Mouse (Mus musculus) C2C12 (cell line): ENCODE results near the gene Gm28048. TPM values are rescaled to one million over a fixed set of nuclear protein-coding genes. Genes with fewer than 3 reads are reported as not detected.

Experiments
- H3K27me3 ChIP-seq: one replicate; pipeline ENCODE4 v1.6.1; 2011; ENCODE audit not compliant: control insufficient read depth, insufficient read depth, insufficient read length
- H3K36me3 ChIP-seq: one replicate; pipeline ENCODE4 v1.6.1; 2011; ENCODE audit not compliant: control insufficient read depth, insufficient read depth
- H3K4me3 ChIP-seq: one replicate; pipeline ENCODE4 v1.5.1; 2011; ENCODE audit warnings: mild to moderate bottlenecking, control low read depth; ENCODE audit not compliant: poor library complexity, insufficient read depth, severe bottlenecking
- H3K79me2 ChIP-seq: one replicate; pipeline ENCODE4 v1.6.1; 2011; ENCODE audit not compliant: control insufficient read depth, insufficient read depth
- H3K79me3 ChIP-seq: one replicate; pipeline ENCODE4 v1.6.1; 2011; ENCODE audit warnings: low read depth, control low read depth
- H3ac ChIP-seq: one replicate; pipeline ENCODE3; 2011; ENCODE audit warnings: low read depth; ENCODE audit not compliant: control insufficient read depth, insufficient read length
- CEBPB ChIP-seq: IDR thresholded peaks from one replicate; pipeline ENCODE4 v1.6.1; 2011; ENCODE audit warnings: low read depth, mild to moderate bottlenecking, control low read depth, moderate library complexity
- CTCF ChIP-seq: IDR thresholded peaks from one replicate; pipeline ENCODE4 v1.5.1; 2011; ENCODE audit not compliant: control insufficient read depth, insufficient read depth, insufficient read length
- FOSL1 ChIP-seq: IDR thresholded peaks from one replicate; pipeline ENCODE4 v1.8.0; 2011; ENCODE audit warnings: mild to moderate bottlenecking, low read length; ENCODE audit not compliant: poor library complexity, insufficient read depth, severe bottlenecking
- MAX ChIP-seq: IDR thresholded peaks from one replicate; pipeline ENCODE4 v1.6.1; 2011; ENCODE audit warnings: mild to moderate bottlenecking, control low read depth
- MYOD1 ChIP-seq: IDR thresholded peaks from one replicate; pipeline ENCODE4 v1.6.1; 2011; ENCODE audit warnings: low read depth; ENCODE audit not compliant: control insufficient read depth, insufficient read length
- MYOG ChIP-seq: IDR thresholded peaks from one replicate; pipeline ENCODE4 v1.6.1; 2011; ENCODE audit not compliant: control insufficient read depth, insufficient read length; ENCODE audit errors: extremely low read depth
- USF1 ChIP-seq: IDR thresholded peaks from one replicate; pipeline ENCODE4 v1.6.1; 2011; ENCODE audit warnings: low read depth, mild to moderate bottlenecking, control low read depth, moderate library complexity
- polyA plus RNA-seq: library from polyadenylated mRNA; unstranded; fragments of >200 nt; fragmentation: generic; extraction: Trizol; gene quantifications from one replicate; pipeline ENCODE4 v1.2.1, GENCODE M21; 2012; ENCODE audit warnings: missing spikeins

The Gm28048 gene
- polyA plus RNA-seq, 1 experiment: 1.4 TPM

DNA sequence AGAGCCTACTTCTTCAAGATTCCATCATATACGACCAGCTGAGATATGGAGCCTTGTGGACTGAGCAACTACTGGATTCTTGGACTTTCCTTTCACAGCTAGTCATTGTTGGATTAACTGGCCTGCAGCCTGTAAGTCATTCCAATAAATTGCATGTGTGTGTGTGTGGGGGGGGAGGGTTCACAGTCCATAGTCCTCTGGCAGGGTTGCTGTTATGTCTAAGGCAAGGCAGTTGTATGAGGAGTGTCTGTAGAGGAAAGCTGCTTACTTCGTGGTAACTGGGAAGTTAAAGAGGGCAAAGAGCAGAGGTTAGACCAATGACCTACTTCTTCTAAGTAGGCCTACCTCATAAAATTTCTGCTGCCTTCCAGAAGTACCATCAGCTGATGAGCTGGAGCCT lies 98.2 kb downstream of the Gm28048 start:
- TF ChIP-seq MAX: no peak
- TF ChIP-seq CTCF: no peak
- no peak for TF ChIP-seq FOSL1
- TF ChIP-seq MYOD1: no peak
- TF ChIP-seq USF1: no peak
- no peak for TF ChIP-seq MYOG
- TF ChIP-seq CEBPB: no peak
- no peaks in the 10 kb centered on the region for H3K79me3 ChIP-seq
- no peaks in the 10 kb centered on the region for H3K79me2 ChIP-seq
- no peak overlapping the region for H3K4me3 ChIP-seq
- H3K27me3 ChIP-seq: no peaks in the 10 kb centered on the region
- H3ac ChIP-seq: no peak overlapping the region
- H3K36me3 ChIP-seq: no peaks in the 10 kb centered on the region

DNA sequence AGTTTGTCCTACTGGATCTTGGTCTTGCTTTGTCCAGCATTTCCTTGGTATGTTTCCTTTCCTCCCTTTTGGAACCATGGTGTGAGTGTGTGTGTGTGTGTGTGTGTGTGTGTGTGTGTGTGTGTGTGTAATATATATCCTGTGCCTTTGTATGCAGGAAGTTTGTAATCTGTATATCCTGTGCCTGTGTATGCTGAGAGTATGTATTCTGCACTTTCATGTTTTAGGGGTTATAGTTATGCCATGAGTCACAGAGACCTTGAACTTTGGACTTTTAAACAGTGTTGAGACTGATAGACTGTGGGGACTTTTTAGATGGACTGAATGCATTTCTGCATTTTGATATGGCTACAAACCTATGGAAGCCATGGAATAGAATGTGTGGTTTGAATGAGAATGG lies 99.0 kb downstream of the Gm28048 start:
- no peak overlapping the region for H3ac ChIP-seq
- TF ChIP-seq CEBPB: no peak
- TF ChIP-seq MYOG: no peak
- no peak for TF ChIP-seq CTCF
- no peak for TF ChIP-seq USF1

GRCm38 (mm10) chr11:22880383-22881172 lies 101.3 kb downstream of the Gm28048 start:
- Histone ChIP-seq H3ac (no peak overlapping the region), H3K4me3 (no peak overlapping the region)
- TF ChIP-seq MYOG: no peak

More for the DNA sequence above, 99.0 kb downstream of the Gm28048 start:
- no peaks in the 10 kb centered on the region for H3K36me3 ChIP-seq
- no peaks in the 10 kb centered on the region for H3K79me2 ChIP-seq
- no peak overlapping the region for H3K4me3 ChIP-seq
- H3K79me3 ChIP-seq: no peaks in the 10 kb centered on the region
- no peaks in the 10 kb centered on the region for H3K27me3 ChIP-seq

GRCm38 (mm10) chr11:22879645-22880044 lies 102.2 kb downstream of the Gm28048 start:
- no peaks in the 10 kb centered on the region for H3K79me2 ChIP-seq
- H3K36me3 ChIP-seq: no peaks in the 10 kb centered on the region
- no peaks in the 10 kb centered on the region for H3K79me3 ChIP-seq
- TF ChIP-seq USF1: no peak
- no peak for TF ChIP-seq MYOD1
- no peak for TF ChIP-seq MYOG
- TF ChIP-seq FOSL1: no peak
- no peak for TF ChIP-seq CEBPB
- TF ChIP-seq MAX: no peak
- TF ChIP-seq CTCF: no peak
- H3K4me3 ChIP-seq: no peak overlapping the region
- H3ac ChIP-seq: no peak overlapping the region
- no peaks in the 10 kb centered on the region for H3K27me3 ChIP-seq

More at GRCm38 (mm10) chr11:22880383-22881172, 101.3 kb downstream of the Gm28048 start:
- Histone ChIP-seq H3K79me2 (no peaks in the 10 kb centered on the region), H3K36me3 (no peaks in the 10 kb centered on the region), H3K27me3 (no peaks in the 10 kb centered on the region), H3K79me3 (no peaks in the 10 kb centered on the region)

DNA sequence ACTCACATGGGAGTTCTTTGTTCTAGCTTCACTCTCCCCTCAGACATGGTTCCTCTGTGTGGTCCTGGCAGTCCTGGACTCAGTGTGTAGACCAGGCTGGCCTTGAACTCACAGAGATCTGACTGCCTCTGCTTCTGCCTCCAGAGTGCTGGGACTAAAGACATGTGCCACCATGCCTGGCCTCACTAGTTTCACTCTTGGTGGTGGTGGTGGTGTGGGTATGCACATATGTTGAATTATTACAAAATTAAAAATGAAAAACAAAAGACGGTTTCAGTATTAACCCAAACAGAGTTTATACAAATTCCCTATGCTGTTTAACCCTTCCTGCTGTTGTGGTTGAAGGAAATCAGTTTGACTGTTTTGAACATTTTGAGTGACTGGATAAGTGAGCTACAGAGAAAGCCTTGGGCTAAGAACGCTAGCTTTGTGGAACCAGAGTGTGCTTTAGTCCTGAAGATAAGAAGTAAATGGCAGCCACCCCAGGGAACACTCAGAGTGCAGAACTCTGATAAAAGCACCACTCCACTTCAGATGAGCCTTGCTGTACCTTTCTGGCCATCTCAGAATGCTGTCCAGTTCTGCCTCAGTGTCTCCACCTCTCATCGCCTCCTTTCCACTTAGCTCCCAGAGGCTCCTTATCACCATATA lies 105.1 kb downstream of the Gm28048 start:
- no peak for TF ChIP-seq CTCF
- no peak for TF ChIP-seq USF1
- TF ChIP-seq MYOG: no peak
- no peak for TF ChIP-seq CEBPB
- no peak for TF ChIP-seq MYOD1
- TF ChIP-seq FOSL1: no peak
- TF ChIP-seq MAX: no peak
- H3K27me3 ChIP-seq: no peaks in the 10 kb centered on the region
- H3K79me2 ChIP-seq: no peaks in the 10 kb centered on the region
- H3K79me3 ChIP-seq: no peaks in the 10 kb centered on the region
- no peaks in the 10 kb centered on the region for H3K36me3 ChIP-seq
- H3ac ChIP-seq: no peak overlapping the region
- H3K4me3 ChIP-seq: no peak overlapping the region

GRCm38 (mm10) chr11:22875279-22875678 lies 106.6 kb downstream of the Gm28048 start:
- H3K27me3 ChIP-seq: no peaks in the 10 kb centered on the region
- TF ChIP-seq MAX (no peak), USF1 (no peak), CTCF (no peak), MYOG (no peak), FOSL1 (no peak), CEBPB (no peak), MYOD1 (no peak)
- no peak overlapping the region for H3ac ChIP-seq
- no peaks in the 10 kb centered on the region for H3K79me2 ChIP-seq
- no peaks in the 10 kb centered on the region for H3K79me3 ChIP-seq
- no peak overlapping the region for H3K4me3 ChIP-seq
- no peaks in the 10 kb centered on the region for H3K36me3 ChIP-seq
